Mouse (Mus musculus): ENCODE data around the gene Ubr2. TPM values are rescaled to one million over a fixed set of nuclear protein-coding genes. Genes with fewer than 3 reads are reported as not detected.

Ubr2 gene
- polyA plus RNA-seq, 1 experiment from 2014 or later: 8.3 TPM

GRCm38 (mm10) chr17:47002401-47002800, 8.0 kb downstream of the Ubr2 start:
- Histone ChIP-seq H3K36me3 (replicated peaks) (peaks cover 66% of the 10 kb centered on the region), H3K4me3 (replicated peaks) (no peak overlapping the region), H3K27me3 (no peaks in the 10 kb centered on the region), H3K4me1 (replicated peaks) (peaks cover 37% of the 10 kb centered on the region), H3K9me3 (replicated peaks) (no peaks in the 10 kb centered on the region), H3K9ac (no peak overlapping the region), H3K4me2 (no peak overlapping the region), H3K27ac (replicated peaks) (no peak overlapping the region)
- ATAC-seq (ENCODE audit: insufficient read depth): no peak
- WGBS (ENCODE audit: insufficient replicate concordance): 75% methylated on average over 5 of the region's 5 CpGs

GRCm38 (mm10) chr17:46998840-46999239, 11.5 kb downstream of the Ubr2 start:
- no peak for ATAC-seq (ENCODE audit: insufficient read depth)
- Histone ChIP-seq H3K36me3 (replicated peaks) (peaks cover 76% of the 10 kb centered on the region), H3K9ac (no peak overlapping the region), H3K27me3 (no peaks in the 10 kb centered on the region), H3K4me2 (no peak overlapping the region), H3K27ac (replicated peaks) (no peak overlapping the region), H3K4me1 (replicated peaks) (peaks cover 36% of the 10 kb centered on the region), H3K9me3 (replicated peaks) (no peaks in the 10 kb centered on the region), H3K4me3 (replicated peaks) (no peak overlapping the region)
- WGBS (ENCODE audit: insufficient replicate concordance): 88% methylated on average over 4 of the region's 4 CpGs

DNA sequence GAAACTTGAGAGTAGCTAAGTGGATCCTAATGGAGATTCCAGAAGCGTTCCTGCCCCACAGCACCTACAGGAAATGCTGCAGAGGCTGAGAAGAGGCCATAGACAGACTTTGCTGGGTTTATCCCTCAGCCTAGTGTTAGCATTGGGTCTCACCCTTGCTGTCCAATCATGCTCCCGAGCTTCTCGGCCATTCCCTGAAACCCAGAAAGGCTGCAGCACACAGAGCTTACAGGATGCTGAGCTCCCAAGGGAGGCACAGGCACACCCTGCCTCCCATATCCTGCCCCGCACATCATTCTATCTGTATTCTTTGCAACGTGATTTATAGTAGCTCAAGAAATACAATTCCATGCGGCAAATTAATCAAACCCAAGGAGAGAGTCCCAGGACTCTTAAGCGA, 13.9 kb downstream of the Ubr2 start:
- 81% methylated on average over 7 of the region's 7 CpGs for WGBS (ENCODE audit: insufficient replicate concordance)
- no peak overlapping the region for H3K27ac ChIP-seq (replicated peaks)
- H3K9ac ChIP-seq: no peak overlapping the region
- H3K4me2 ChIP-seq: no peak overlapping the region
- H3K9me3 ChIP-seq (replicated peaks): no peaks in the 10 kb centered on the region
- no peak for ATAC-seq (ENCODE audit: insufficient read depth)
- H3K27me3 ChIP-seq: no peaks in the 10 kb centered on the region
- peaks cover 26% of the 10 kb centered on the region; the same call in 1 of the 2 replicates for H3K4me1 ChIP-seq (replicated peaks)
- H3K4me3 ChIP-seq (replicated peaks): no peak overlapping the region
- peaks cover 90% of the 10 kb centered on the region for H3K36me3 ChIP-seq (replicated peaks)

DNA sequence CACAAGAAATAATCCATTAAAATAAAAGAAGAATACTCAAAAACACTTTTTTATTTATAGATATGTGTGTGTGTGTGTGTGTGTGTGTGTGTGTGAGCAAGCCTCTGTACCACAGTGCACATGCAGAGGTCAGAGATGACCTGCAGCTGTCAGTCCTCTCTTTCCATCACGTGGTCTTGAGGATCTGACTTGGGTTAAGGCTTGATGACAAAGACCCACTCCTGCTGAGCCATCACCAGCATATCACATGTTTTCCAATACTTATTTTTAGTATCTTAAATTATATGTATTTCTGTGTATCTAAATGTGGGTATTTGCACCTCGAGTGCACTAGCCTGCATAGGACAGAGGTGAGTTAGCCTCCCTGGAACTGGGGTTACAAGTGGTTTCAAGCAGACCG, 14.7 kb downstream of the Ubr2 start:
- Histone ChIP-seq H3K9me3 (replicated peaks) (no peaks in the 10 kb centered on the region), H3K27ac (replicated peaks) (peak overlapping the region; percentile 79), H3K4me2 (no peak overlapping the region), H3K27me3 (no peaks in the 10 kb centered on the region), H3K4me3 (replicated peaks) (no peak overlapping the region), H3K36me3 (replicated peaks) (peaks cover 93% of the 10 kb centered on the region), H3K9ac (no peak overlapping the region), H3K4me1 (replicated peaks) (peaks cover 23% of the 10 kb centered on the region; the same call in 1 of the 2 replicates)
- ATAC-seq (ENCODE audit: insufficient read depth): no peak
- WGBS (ENCODE audit: insufficient replicate concordance): 64% methylated on average over 3 of the region's 3 CpGs

GRCm38 (mm10) chr17:46994641-46995398, 15.5 kb downstream of the Ubr2 start:
- peak; percentile 83 for ATAC-seq (ENCODE audit: insufficient read depth)
- Histone ChIP-seq H3K36me3 (replicated peaks) (peaks cover 93% of the 10 kb centered on the region), H3K4me1 (replicated peaks) (peaks cover 23% of the 10 kb centered on the region; the same call in 1 of the 2 replicates), H3K9ac (no peak overlapping the region), H3K4me2 (0 out of 2 replicates have a peak overlapping the region, but pooled peaks have one; percentile 23), H3K4me3 (replicated peaks) (no peak overlapping the region), H3K9me3 (replicated peaks) (no peaks in the 10 kb centered on the region), H3K27ac (replicated peaks) (peak overlapping the region; percentile 79), H3K27me3 (no peaks in the 10 kb centered on the region)
- WGBS (ENCODE audit: insufficient replicate concordance): 65% methylated on average over 10 of the region's 10 CpGs

DNA sequence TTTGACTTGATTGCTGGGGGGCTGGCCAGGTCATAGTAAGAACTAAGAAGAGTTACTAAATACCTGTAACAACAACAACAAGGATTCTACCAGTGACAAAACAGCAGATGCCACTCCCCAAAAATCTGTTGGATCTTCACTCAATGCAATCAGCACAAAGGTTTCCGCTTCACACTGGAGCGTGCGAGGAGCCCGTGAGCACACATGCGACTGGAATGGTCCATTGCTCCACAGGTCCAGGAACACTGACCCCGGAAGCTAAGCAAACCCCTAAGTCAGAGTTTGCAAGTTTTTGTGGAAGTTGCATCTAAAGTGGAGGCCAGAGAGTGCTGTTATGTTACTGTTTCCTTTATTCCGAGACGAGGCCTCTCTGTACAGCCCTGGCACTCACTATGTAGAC, 16.7 kb downstream of the Ubr2 start:
- no peak for ATAC-seq (ENCODE audit: insufficient read depth)
- 84% methylated on average over 8 of the region's 8 CpGs for WGBS (ENCODE audit: insufficient replicate concordance)
- H3K27me3 ChIP-seq: no peaks in the 10 kb centered on the region
- peak overlapping the region; percentile 79 for H3K27ac ChIP-seq (replicated peaks)
- peaks cover 23% of the 10 kb centered on the region; the same call in 1 of the 2 replicates for H3K4me1 ChIP-seq (replicated peaks)
- no peaks in the 10 kb centered on the region for H3K9me3 ChIP-seq (replicated peaks)
- H3K4me2 ChIP-seq: no peak overlapping the region
- no peak overlapping the region for H3K9ac ChIP-seq
- H3K36me3 ChIP-seq (replicated peaks): peaks cover 89% of the 10 kb centered on the region
- H3K4me3 ChIP-seq (replicated peaks): no peak overlapping the region

- Histone ChIP-seq H3K9ac (no peak overlapping the region), H3K4me2 (no peak overlapping the region), H3K27me3 (no peaks in the 10 kb centered on the region), H3K36me3 (replicated peaks) (peaks cover 94% of the 10 kb centered on the region), H3K27ac (replicated peaks) (no peak overlapping the region), H3K9me3 (replicated peaks) (no peaks in the 10 kb centered on the region), H3K4me1 (replicated peaks) (no peaks in the 10 kb centered on the region), H3K4me3 (replicated peaks) (no peak overlapping the region)
- 68% methylated on average over 3 of the region's 3 CpGs for WGBS (ENCODE audit: insufficient replicate concordance)
- no peak for ATAC-seq (ENCODE audit: insufficient read depth)
Measured at GRCm38 (mm10) chr17:46987631-46988030, 22.7 kb downstream of the Ubr2 start.

DNA sequence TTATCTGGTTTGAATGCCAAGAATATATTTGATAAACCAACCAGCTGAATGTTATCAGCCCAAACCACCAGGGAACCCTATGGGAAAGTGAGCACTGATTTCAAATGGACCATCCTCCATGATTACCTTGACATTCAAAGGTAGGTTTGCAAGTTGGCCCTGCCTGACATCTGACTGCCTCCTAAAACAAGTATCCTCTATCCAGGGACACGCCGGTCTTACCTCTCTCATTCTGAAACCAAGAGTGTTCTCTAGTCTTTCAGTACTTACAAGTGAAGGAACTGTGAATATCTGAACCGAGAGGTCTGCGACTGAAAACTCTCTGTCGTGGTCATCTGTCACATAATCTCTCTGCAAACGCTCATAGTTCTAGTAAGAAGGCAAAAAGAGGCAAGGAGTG, 30.3 kb downstream of the Ubr2 start:
- no peak for ATAC-seq (ENCODE audit: insufficient read depth)
- WGBS (ENCODE audit: insufficient replicate concordance): 89% methylated on average over 6 of the region's 6 CpGs
- Histone ChIP-seq H3K9me3 (replicated peaks) (no peaks in the 10 kb centered on the region), H3K9ac (no peak overlapping the region), H3K4me1 (replicated peaks) (no peaks in the 10 kb centered on the region), H3K27ac (replicated peaks) (no peak overlapping the region), H3K4me3 (replicated peaks) (no peak overlapping the region), H3K4me2 (no peak overlapping the region), H3K36me3 (replicated peaks) (peaks cover 99% of the 10 kb centered on the region), H3K27me3 (no peaks in the 10 kb centered on the region)

- Histone ChIP-seq H3K27me3 (no peaks in the 10 kb centered on the region), H3K27ac (replicated peaks) (no peak overlapping the region), H3K9ac (no peak overlapping the region), H3K9me3 (replicated peaks) (no peaks in the 10 kb centered on the region), H3K4me2 (no peak overlapping the region), H3K4me1 (replicated peaks) (0 out of 2 replicates have a peak, but pooled peaks cover 7% of the 10 kb centered on the region), H3K4me3 (replicated peaks) (no peak overlapping the region), H3K36me3 (replicated peaks) (peaks cover 98% of the 10 kb centered on the region)
- 54% methylated on average over 3 of the region's 3 CpGs for WGBS (ENCODE audit: insufficient replicate concordance)
- no peak for ATAC-seq (ENCODE audit: insufficient read depth)
Measured at GRCm38 (mm10) chr17:46975183-46975582, 35.2 kb downstream of the Ubr2 start.

DNA sequence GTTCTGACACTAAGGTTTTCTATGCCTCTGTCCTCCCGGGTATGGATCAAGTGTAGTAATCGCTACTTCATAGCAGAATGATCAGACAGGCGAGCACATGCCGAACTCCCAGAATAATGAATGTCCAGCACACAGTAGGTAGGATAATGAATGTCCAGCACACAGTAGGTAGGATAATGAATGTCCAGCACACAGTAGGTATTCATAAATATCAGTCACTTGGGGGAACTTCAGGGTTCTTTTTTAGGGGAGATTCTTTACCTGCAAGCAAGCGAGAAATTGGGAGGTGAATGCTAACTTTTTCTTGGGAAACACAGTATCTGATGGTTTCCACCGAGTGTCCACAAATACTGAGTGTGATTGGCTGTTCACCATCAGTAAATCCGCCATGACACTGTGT, 37.8 kb downstream of the Ubr2 start:
- no peak for ATAC-seq (ENCODE audit: insufficient read depth)
- Histone ChIP-seq H3K4me1 (replicated peaks) (0 out of 2 replicates have a peak, but pooled peaks cover 7% of the 10 kb centered on the region), H3K9ac (no peak overlapping the region), H3K36me3 (replicated peaks) (peaks cover 98% of the 10 kb centered on the region), H3K9me3 (replicated peaks) (no peaks in the 10 kb centered on the region), H3K27me3 (no peaks in the 10 kb centered on the region), H3K27ac (replicated peaks) (no peak overlapping the region), H3K4me3 (replicated peaks) (no peak overlapping the region), H3K4me2 (no peak overlapping the region)
- WGBS (ENCODE audit: insufficient replicate concordance): 86% methylated on average over 7 of the region's 7 CpGs

DNA sequence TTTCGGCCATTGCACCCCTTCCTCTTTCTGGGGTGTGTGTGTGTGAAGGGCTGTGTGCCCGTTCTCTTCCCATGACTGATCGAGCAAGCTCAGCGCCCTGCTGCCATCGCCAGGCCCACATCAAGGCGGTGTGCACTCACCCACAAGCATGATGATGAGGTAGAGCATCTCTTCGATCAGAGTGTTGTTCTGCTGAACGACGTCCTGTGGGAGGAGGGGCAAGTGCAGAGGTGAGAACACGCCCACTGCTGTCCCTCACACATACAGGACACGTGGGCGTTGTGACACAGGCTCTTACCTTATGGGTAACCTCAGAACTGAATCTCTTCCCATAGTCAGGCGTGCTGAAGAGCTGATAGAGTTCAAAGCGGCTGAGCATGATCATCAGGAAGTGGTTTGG, 43.5 kb downstream of the Ubr2 start:
- no peak overlapping the region for H3K27ac ChIP-seq (replicated peaks)
- H3K36me3 ChIP-seq (replicated peaks): peaks cover 99% of the 10 kb centered on the region
- H3K4me3 ChIP-seq (replicated peaks): no peak overlapping the region
- no peak overlapping the region for H3K9ac ChIP-seq
- no peaks in the 10 kb centered on the region for H3K27me3 ChIP-seq
- 81% methylated on average over 14 of the region's 14 CpGs for WGBS (ENCODE audit: insufficient replicate concordance)
- ATAC-seq (ENCODE audit: insufficient read depth): no peak
- H3K9me3 ChIP-seq (replicated peaks): no peaks in the 10 kb centered on the region
- H3K4me1 ChIP-seq (replicated peaks): 0 out of 2 replicates have a peak, but pooled peaks cover 13% of the 10 kb centered on the region
- H3K4me2 ChIP-seq: no peak overlapping the region

All from liver, embryonic 15.5 days (tissue).